Mouse (Mus musculus) heart, postnatal 0 days (tissue): ENCODE measurements around the gene Dlx6. TPM values are rescaled to one million over a fixed set of nuclear protein-coding genes. Genes with fewer than 3 reads are reported as not detected.

Experiments used
- ATAC-seq: fragments of 200-750 bp; cut with Nextera tagmentation; 2 replicates; pipeline ENCODE4 v1.8.0; 2017; ENCODE audit warnings: low read depth, moderate number of reproducible peaks, moderate library complexity; ENCODE audit not compliant: insufficient read depth
- DNase-seq: peaks from one replicate; pipeline ENCODE4 v3.0.0-alpha.2; 2016; ENCODE audit warnings: low spot score
- H3K27ac ChIP-seq: fragments of 300-500 bp; sonication (generic); 2 replicates; pipeline ENCODE4 v1.5.1; 2014; ENCODE audit warnings: low read depth, mild to moderate bottlenecking
- H3K27me3 ChIP-seq: fragments of 300-500 bp; sonication (generic); 2 replicates; pipeline ENCODE4 v1.6.1; 2014; ENCODE audit warnings: low read length, mixed read lengths; ENCODE audit not compliant: control insufficient read depth, insufficient read depth
- H3K36me3 ChIP-seq: fragments of 300-500 bp; sonication (generic); replicated peaks from 2 replicates; pipeline ENCODE4 v1.6.1; 2014; ENCODE audit warnings: low read length, mixed read lengths; ENCODE audit not compliant: control insufficient read depth, insufficient read depth
- H3K4me1 ChIP-seq: fragments of 300-500 bp; sonication (generic); 2 replicates; pipeline ENCODE4 v1.6.1; 2014; ENCODE audit warnings: antibody characterized with exemption; ENCODE audit not compliant: control insufficient read depth, insufficient read depth
- H3K4me2 ChIP-seq: fragments of 300-500 bp; sonication (generic); 2 replicates; pipeline ENCODE4 v1.6.1; 2014; ENCODE audit warnings: low read depth, mild to moderate bottlenecking, low read length, moderate library complexity
- H3K4me3 ChIP-seq: fragments of 300-500 bp; sonication (generic); 2 replicates; pipeline ENCODE4 v1.5.1; 2014; ENCODE audit warnings: low read depth, low read length
- H3K9ac ChIP-seq: fragments of 300-500 bp; sonication (generic); replicated peaks from 2 replicates; pipeline ENCODE4 v1.6.1; 2014; ENCODE audit warnings: low read depth, low read length, mixed read lengths
- H3K9me3 ChIP-seq: fragments of 300-500 bp; sonication (generic); replicated peaks from 2 replicates; pipeline ENCODE4 v1.6.1; 2016; ENCODE audit warnings: low read length; ENCODE audit not compliant: control insufficient read depth
- CTCF ChIP-seq: IDR thresholded peaks from 2 replicates; pipeline ENCODE4 v1.5.1; 2016; ENCODE audit warnings: antibody characterized with exemption, control low read depth, low read depth
- EP300 ChIP-seq: IDR thresholded peaks from 2 replicates; pipeline ENCODE4 v1.6.1; 2016; ENCODE audit warnings: antibody characterized with exemption, low read depth
- WGBS: fragments of 180-500 bp; shearing (Covaris S2); extraction: QIAGEN DNeasy Blood & Tissue Kit; methylation state at CpG from one replicate; pipeline ENCODE4 v1.1.7; 2014; 5-methylcytosine and 5-hydroxymethylcytosine counted together
- polyA plus RNA-seq: library from polyadenylated mRNA; unstranded; fragments of >200 nt; fragmentation: Nextera tagmentation; extraction: Ambion mirVana; gene quantifications from 2 replicates; pipeline ENCODE4 v1.2.1, GENCODE M21; 2015
- total RNA-seq: library from RNA; depleted of rRNA; stranded (reverse); fragments of >200 nt; gene quantifications from 2 replicates; pipeline ENCODE4 v1.2.3, GENCODE M21; 2014; ENCODE audit warnings: low replicate concordance

Gene Dlx6
- total and polyA plus RNA-seq, 2 experiments from 2014 or later: not detected

DNA sequence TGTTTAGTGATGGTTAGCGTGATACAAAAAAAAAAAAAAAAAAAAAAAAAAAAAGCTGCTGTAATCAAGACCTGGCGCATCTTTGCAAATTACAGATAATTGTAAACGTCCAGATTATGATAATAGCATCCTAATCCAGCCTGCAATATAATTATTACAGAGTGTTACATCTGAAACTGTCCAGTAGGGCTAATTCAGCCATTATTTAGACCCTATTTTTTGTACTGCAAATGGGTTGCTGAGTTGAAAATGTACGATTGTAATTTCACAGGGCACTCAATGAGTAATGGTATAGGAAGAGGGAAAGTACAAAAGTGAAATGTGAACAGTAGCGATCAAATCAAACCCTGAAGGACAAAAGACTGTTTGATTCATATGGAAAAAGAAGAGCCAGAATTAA is 8.6 kb downstream of the Dlx6 start:
- DNase-seq (no peak), ATAC-seq (no peak)
- no peak for TF ChIP-seq CTCF
- TF ChIP-seq EP300: no peak
- Histone ChIP-seq H3K36me3 (no peaks in the 10 kb centered on the region), H3K27me3 (peaks cover 97% of the 10 kb centered on the region), H3K4me3 (no peak overlapping the region), H3K4me1 (no peaks in the 10 kb centered on the region), H3K4me2 (no peak overlapping the region), H3K27ac (no peak overlapping the region), H3K9me3 (no peaks in the 10 kb centered on the region), H3K9ac (no peak overlapping the region)
- 6% methylated on average over 5 of the region's 5 CpGs for WGBS

- Histone ChIP-seq H3K27ac (no peak overlapping the region), H3K4me3 (no peak overlapping the region), H3K36me3 (no peaks in the 10 kb centered on the region), H3K4me2 (no peak overlapping the region), H3K27me3 (peaks cover 99% of the 10 kb centered on the region), H3K9ac (no peak overlapping the region), H3K9me3 (no peaks in the 10 kb centered on the region), H3K4me1 (no peaks in the 10 kb centered on the region)
- no peak for ATAC-seq
- whole genome bisulfite sequencing: 6% methylated on average over 5 of the region's 5 CpGs
- TF ChIP-seq CTCF: no peak
- TF ChIP-seq EP300: no peak
- DNase-seq: no peak
These were observed 9.7 kb downstream of the Dlx6 start for GRCm38 (mm10) chr6:6872873-6873272.

DNA sequence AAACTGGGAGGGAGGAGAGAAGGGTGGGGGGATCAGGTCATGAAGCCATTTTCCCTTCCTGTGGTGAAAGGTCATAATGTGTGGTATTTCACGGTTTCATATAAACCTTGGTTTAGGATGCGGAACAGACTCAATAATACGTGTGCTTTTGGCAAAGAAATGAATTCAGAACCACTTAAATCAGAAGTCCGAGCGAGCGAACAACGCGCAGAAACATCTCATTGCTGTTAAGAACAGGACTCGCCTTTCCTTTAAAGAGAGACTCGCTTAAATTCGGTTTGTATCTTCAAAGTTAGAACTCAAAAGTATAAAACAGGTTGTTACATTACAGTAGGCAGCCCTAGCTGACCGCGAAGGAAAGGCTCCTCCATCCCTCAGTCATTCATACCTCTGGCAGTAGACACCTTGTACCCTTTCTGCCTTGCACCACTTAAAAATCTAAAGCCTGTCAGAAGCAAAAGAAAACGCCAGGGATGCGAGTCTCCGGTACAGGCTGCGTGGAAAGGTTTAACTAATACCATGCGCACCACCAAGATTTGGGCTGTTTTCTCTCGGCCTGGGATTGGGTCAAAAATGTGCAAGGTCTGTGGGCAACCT is 10.4 kb downstream of the Dlx6 start:
- Histone ChIP-seq H3K27me3 (peaks cover 100% of the 10 kb centered on the region), H3K4me2 (no peak overlapping the region), H3K36me3 (no peaks in the 10 kb centered on the region), H3K4me1 (no peaks in the 10 kb centered on the region), H3K9ac (no peak overlapping the region), H3K27ac (no peak overlapping the region), H3K4me3 (no peak overlapping the region), H3K9me3 (no peaks in the 10 kb centered on the region)
- TF ChIP-seq CTCF (no peak), EP300 (no peak)
- ATAC-seq: no peak
- 1% methylated on average over 19 of the region's 19 CpGs for WGBS
- DNase-seq: no peak

DNA sequence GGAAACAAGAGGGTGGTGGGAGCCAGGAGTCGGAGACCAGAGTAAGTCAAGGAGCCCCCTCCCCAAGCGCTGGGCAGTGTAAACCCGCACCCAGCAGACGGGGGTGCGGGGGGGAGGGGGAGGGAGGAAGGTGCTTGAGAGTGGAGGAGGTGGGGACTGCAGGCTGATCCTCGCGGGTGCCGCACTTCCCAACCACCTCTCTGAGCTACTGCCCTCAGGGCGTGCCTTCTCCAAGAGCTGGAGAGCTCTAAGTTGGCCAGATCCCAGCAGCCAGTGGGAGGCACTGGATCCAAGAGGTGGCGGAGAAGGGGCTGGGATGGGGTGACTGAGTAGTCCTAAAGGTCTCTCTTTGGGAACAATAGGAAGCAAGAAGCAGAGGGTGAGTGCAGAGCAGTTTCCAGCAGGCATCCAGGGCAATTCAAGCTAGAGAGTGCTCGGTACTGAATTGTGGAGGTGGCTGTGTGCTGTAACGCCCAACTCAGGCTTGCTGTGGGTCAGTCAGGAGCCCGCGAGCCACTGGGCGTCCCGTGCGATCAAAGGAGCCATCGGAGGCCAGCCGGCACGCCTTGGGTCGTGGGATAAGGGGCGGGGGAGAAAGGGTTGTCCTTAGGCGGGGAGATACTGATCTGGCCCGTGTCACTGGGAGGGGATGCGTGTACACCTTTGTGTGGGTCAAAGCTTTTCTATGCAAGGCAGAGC is 11.1 kb downstream of the Dlx6 start:
- Histone ChIP-seq H3K9me3 (no peaks in the 10 kb centered on the region), H3K4me1 (no peaks in the 10 kb centered on the region), H3K4me3 (no peak overlapping the region), H3K4me2 (no peak overlapping the region), H3K9ac (no peak overlapping the region; the same call in 1 of the 2 replicates), H3K27me3 (peaks cover 100% of the 10 kb centered on the region), H3K36me3 (no peaks in the 10 kb centered on the region), H3K27ac (no peak overlapping the region)
- under 1% methylated on average over 25 of the region's 25 CpGs for WGBS
- no peak for TF ChIP-seq CTCF
- no peak for TF ChIP-seq EP300
- peak; percentile 10; the same call in 1 of the 2 replicates for ATAC-seq
- no peak for DNase-seq

DNA sequence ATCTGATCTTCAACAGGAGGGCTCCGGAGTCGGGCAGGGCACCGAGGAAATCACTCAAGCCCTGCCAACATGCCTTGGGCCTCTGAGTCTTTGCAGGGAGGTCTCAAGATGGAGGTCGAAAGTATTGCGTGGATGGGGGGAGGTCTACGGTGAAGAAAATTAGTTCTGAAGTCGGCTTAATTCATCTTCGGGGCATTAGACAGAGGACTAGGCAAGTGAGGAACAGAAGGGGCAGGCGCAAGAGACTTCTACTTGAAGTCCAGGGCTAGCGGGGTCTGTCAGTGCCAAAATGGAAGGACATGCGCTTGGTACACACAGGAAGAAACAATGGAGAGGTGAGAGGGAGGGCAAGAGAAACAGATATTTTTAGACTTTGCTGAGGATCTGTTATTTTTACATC is 12.0 kb downstream of the Dlx6 start:
- Histone ChIP-seq H3K27ac (no peak overlapping the region), H3K36me3 (no peaks in the 10 kb centered on the region), H3K4me1 (no peaks in the 10 kb centered on the region), H3K4me3 (0 out of 2 replicates have a peak overlapping the region, but pooled peaks have one; percentile 0), H3K9ac (no peak overlapping the region), H3K9me3 (no peaks in the 10 kb centered on the region), H3K4me2 (no peak overlapping the region), H3K27me3 (peaks cover 100% of the 10 kb centered on the region)
- DNase-seq: no peak
- no peak for TF ChIP-seq EP300
- WGBS: 5% methylated on average over 11 of the region's 11 CpGs
- ATAC-seq: no peak

GRCm38 (mm10) chr6:6875676-6876075 is 12.5 kb downstream of the Dlx6 start:
- Histone ChIP-seq H3K9ac (no peak overlapping the region), H3K4me3 (0 out of 2 replicates have a peak overlapping the region, but pooled peaks have one; percentile 0), H3K36me3 (no peaks in the 10 kb centered on the region), H3K9me3 (no peaks in the 10 kb centered on the region), H3K27me3 (peaks cover 100% of the 10 kb centered on the region), H3K4me2 (no peak overlapping the region), H3K4me1 (no peaks in the 10 kb centered on the region), H3K27ac (no peak overlapping the region)
- ATAC-seq: no peak
- no peak for DNase-seq
- TF ChIP-seq EP300 (no peak), CTCF (no peak)
- 13% methylated on average over 9 of the region's 9 CpGs for WGBS
